Mouse (Mus musculus) ES-Bruce4 (cell line): ENCODE results near the gene Hook2. TPM values are rescaled to one million over a fixed set of nuclear protein-coding genes. Genes with fewer than 3 reads are reported as not detected.
A peak's percentile ranks its signal among the peaks of the same experiment; 100 is the strongest.

ENCODE experiments used
- H3K27ac ChIP-seq: 2 replicates; pipeline ENCODE4 v1.5.1; 2012; ENCODE audit warnings: low read length, inconsistent platforms; ENCODE audit not compliant: insufficient read depth
- H3K27me3 ChIP-seq: 2 replicates; pipeline ENCODE4 v1.6.1; 2012; ENCODE audit warnings: mild to moderate bottlenecking, low read length, inconsistent platforms; ENCODE audit not compliant: control insufficient read depth, poor library complexity, insufficient read depth, severe bottlenecking
- H3K36me3 ChIP-seq: 2 replicates; pipeline ENCODE4 v1.6.1; 2012; ENCODE audit warnings: inconsistent platforms, mild to moderate bottlenecking, low read length, moderate library complexity; ENCODE audit not compliant: control insufficient read depth, poor library complexity, insufficient read depth, severe bottlenecking
- H3K4me1 ChIP-seq: one replicate; pipeline ENCODE4 v1.8.1; 2011; ENCODE audit warnings: low read length; ENCODE audit not compliant: control insufficient read depth, insufficient read depth
- H3K4me3 ChIP-seq: 2 replicates; pipeline ENCODE4 v1.5.1; 2011; ENCODE audit warnings: low read depth, mild to moderate bottlenecking, low read length
- H3K9ac ChIP-seq: 2 replicates; pipeline ENCODE4 v1.6.1; 2012; ENCODE audit warnings: low read depth, mild to moderate bottlenecking, inconsistent platforms; ENCODE audit not compliant: poor library complexity, severe bottlenecking
- H3K9me3 ChIP-seq: replicated peaks from 2 replicates; pipeline ENCODE4 v1.6.1; 2012; ENCODE audit warnings: mild to moderate bottlenecking, low read length, inconsistent platforms; ENCODE audit not compliant: control insufficient read depth, poor library complexity, insufficient read depth, severe bottlenecking
- CTCF ChIP-seq: IDR thresholded peaks from one replicate; pipeline ENCODE4 v1.8.1; 2011; ENCODE audit warnings: low read depth, low read length
- EP300 ChIP-seq: IDR thresholded peaks from 2 replicates; pipeline ENCODE4 v1.6.1; 2011; ENCODE audit warnings: low read depth, low read length; ENCODE audit not compliant: insufficient read depth
- POLR2A ChIP-seq: IDR thresholded peaks from one replicate; pipeline ENCODE4 v1.8.1; 2011; ENCODE audit warnings: low read length; ENCODE audit not compliant: insufficient read depth
- polyA plus RNA-seq: library from polyadenylated mRNA; stranded (reverse); fragments of >200 nt; gene quantifications from 2 replicates; pipeline ENCODE4 v1.2.4, GENCODE M21; 2011; ENCODE audit warnings: low read depth; ENCODE audit not compliant: missing spikeins, insufficient read depth, insufficient read length

Gene Hook2
- polyA plus RNA-seq, 1 experiment, result 41.5 TPM

DNA sequence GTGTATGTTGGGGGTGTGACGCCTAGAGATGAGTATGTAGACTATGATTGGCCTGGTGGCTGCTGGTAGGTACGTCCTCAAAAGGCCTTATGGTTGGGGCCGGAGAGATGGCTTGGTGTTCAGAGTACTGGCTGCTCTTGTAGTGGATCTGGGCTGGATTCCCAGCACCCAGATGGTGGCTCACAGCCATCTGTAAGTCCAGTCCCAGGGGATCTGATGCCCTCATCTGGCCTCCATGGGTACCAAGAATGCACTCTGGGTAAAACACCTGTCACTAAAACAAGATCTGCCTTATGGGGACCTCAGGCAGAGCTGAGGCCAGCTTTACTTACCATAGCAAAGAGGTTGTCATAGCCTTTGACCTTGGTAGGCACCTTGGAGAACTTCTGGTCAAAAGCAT lies 33.4 kb downstream of the Hook2 start:
- Histone ChIP-seq H3K4me1 (no peaks in the 10 kb centered on the region), H3K27ac (no peak overlapping the region), H3K9ac (peak overlapping the region; percentile 95; the same call in 1 of the 2 replicates), H3K4me3 (peak overlapping the region; percentile 99), H3K9me3 (no peaks in the 10 kb centered on the region), H3K36me3 (peaks cover 52% of the 10 kb centered on the region), H3K27me3 (no peaks in the 10 kb centered on the region)
- no peak for TF ChIP-seq CTCF
- TF ChIP-seq POLR2A, result no peak
- no peak for TF ChIP-seq EP300

DNA sequence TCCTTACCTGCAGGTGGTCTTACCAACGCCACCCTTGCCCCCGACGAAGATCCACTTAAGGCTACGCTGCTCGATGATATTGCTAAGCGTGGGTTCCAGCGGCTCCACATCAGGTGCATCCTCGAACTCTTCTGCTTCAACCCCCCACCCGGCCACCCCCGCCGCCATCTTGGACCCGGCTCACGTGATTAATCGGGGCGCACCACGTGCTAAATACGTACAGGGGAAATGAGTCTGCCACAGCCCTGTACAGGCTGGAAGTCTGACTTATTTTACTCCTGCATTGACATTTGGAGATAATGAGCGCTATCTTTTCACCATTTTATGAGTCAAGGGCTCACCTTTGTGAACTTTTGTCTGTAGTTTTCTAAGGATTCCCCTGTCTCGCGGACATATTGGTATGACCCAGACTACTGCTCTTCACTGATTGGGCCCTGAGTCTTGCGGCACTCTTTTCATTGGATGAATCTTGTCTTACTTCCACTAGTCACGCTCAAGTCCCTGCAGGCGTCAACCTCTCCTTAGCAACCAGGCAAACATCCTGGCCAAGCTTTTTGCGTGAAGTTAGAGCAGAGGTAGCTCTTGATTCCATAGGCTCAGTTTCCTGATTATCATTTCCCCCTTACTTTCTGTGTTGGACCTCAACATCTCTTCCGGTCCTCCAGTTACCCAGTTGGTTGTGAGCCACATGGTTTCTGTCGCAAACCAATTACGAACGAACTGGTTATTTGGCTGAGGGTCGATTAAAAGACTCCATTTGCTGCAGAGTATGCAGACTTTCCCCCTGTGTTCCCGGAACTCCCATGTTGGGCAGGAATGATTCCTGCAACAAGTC lies 34.9 kb downstream of the Hook2 start, which contains the start of gene Asna1:
Gene Asna1, minus strand, starts transcription at position 184 of the 835 bp plus-strand sequence.
- Histone ChIP-seq H3K4me3 (peak within 1 kb of the TSS; percentile 99), H3K9ac (peak within 1 kb of the TSS; percentile 99), H3K4me1 (no peaks in the 10 kb centered on the region), H3K9me3 (no peaks in the 10 kb centered on the region), H3K27ac (peak within 1 kb of the TSS; percentile 73), H3K36me3 (peaks cover 52% of the 10 kb centered on the region), H3K27me3 (no peaks in the 10 kb centered on the region)
- TF ChIP-seq POLR2A (no peak), CTCF (no peak), EP300 (no peak)

GRCm38 (mm10) chr8:85026670-85027515 lies 36.5 kb downstream of the Hook2 start, which contains the start of gene Trir:
Gene Trir, plus strand, starts transcription at chr8:85026823.
- H3K27ac ChIP-seq, result 0 out of 2 replicates have a peak within 1 kb of the TSS, but pooled peaks have one; percentile 29
- peak within 1 kb of the TSS; percentile 95 for H3K4me3 ChIP-seq
- TF ChIP-seq CTCF, result no peak
- TF ChIP-seq EP300, result 0 out of 2 replicates have a peak, but pooled peaks have one; percentile 32
- TF ChIP-seq POLR2A, result peak; percentile 87
- no peaks in the 10 kb centered on the region for H3K4me1 ChIP-seq
- H3K9me3 ChIP-seq, result no peaks in the 10 kb centered on the region
- peaks cover 55% of the 10 kb centered on the region for H3K36me3 ChIP-seq
- peak within 1 kb of the TSS; percentile 99 for H3K9ac ChIP-seq
- no peaks in the 10 kb centered on the region for H3K27me3 ChIP-seq

DNA sequence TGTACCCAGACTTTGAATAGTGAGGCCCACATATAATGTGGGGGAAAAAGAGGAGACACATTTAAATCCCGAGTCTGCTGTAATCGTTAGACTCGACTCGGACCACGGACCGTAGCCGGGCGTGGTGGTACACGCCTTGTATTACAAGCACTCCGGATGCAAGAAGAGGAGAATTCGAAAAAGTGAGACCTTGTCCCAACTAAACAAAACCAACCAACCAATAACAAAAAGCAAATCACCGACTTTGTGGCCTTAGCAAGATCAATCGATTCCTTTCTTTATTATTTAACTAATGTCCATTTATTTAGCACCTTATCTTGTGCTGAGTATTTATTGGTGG lies 37.1 kb downstream of the Hook2 start:
- TF ChIP-seq EP300 (no peak), POLR2A (no peak), CTCF (no peak)
- Histone ChIP-seq H3K27me3 (no peaks in the 10 kb centered on the region), H3K36me3 (peaks cover 55% of the 10 kb centered on the region), H3K9me3 (no peaks in the 10 kb centered on the region), H3K9ac (peak overlapping the region; percentile 99), H3K4me3 (peak overlapping the region; percentile 95), H3K27ac (0 out of 2 replicates have a peak overlapping the region, but pooled peaks have one; percentile 29), H3K4me1 (no peaks in the 10 kb centered on the region)

DNA sequence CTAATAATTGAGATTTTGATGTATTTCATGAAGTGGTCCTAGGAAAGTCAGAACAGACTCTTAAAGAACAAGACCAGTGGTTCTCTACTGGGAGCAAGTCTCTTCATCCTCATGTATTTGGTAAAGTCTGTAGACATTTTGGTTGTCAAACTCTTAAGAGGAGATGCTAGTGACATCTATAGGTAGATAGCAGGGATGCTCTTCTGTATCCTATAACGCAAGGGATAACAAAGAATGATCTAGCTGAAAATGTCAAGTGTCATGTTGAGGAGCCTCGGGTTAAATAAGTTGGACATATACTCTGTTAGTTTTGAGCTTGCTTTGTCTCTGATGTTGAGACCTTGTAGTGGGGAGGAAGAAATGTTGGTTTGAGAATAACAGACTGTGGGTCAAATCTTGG lies 37.5 kb downstream of the Hook2 start:
- Histone ChIP-seq H3K9me3 (no peaks in the 10 kb centered on the region), H3K27me3 (no peaks in the 10 kb centered on the region), H3K36me3 (peaks cover 54% of the 10 kb centered on the region), H3K4me3 (no peak overlapping the region; the same call in 1 of the 2 replicates), H3K9ac (peak overlapping the region; percentile 99), H3K4me1 (no peaks in the 10 kb centered on the region), H3K27ac (no peak overlapping the region)
- no peak for TF ChIP-seq EP300
- TF ChIP-seq POLR2A, result no peak
- no peak for TF ChIP-seq CTCF

- Histone ChIP-seq H3K9ac (peak overlapping the region; percentile 99), H3K9me3 (no peaks in the 10 kb centered on the region), H3K4me3 (no peak overlapping the region), H3K36me3 (peaks cover 42% of the 10 kb centered on the region), H3K27me3 (no peaks in the 10 kb centered on the region), H3K27ac (no peak overlapping the region), H3K4me1 (no peaks in the 10 kb centered on the region)
- TF ChIP-seq POLR2A (no peak), CTCF (no peak), EP300 (no peak)
Measured at GRCm38 (mm10) chr8:85029271-85029670, 38.9 kb downstream of the Hook2 start.
